Mouse (Mus musculus): Measurements from ENCODE around the gene 4931414P19Rik.
A peak's percentile ranks its signal among the peaks of the same experiment; 100 is the strongest.

Gene 4931414P19Rik

GRCm38 (mm10) chr14:54605752-54606321 is at the start of gene 4931414P19Rik:
TSS of gene 4931414P19Rik (minus strand) at chr14:54605993.
- peak; percentile 57 for DNase-seq (ENCODE audit: low spot score)

GRCm38 (mm10) chr14:54653496-54653895 is 47.7 kb upstream of the 4931414P19Rik start:
- DNase-seq (ENCODE audit: low spot score) = peak; percentile 81

- DNase-seq (ENCODE audit: low spot score) = no peak
Observed at GRCm38 (mm10) chr14:54652787-54653186, 47.0 kb upstream of the 4931414P19Rik start.

DNA sequence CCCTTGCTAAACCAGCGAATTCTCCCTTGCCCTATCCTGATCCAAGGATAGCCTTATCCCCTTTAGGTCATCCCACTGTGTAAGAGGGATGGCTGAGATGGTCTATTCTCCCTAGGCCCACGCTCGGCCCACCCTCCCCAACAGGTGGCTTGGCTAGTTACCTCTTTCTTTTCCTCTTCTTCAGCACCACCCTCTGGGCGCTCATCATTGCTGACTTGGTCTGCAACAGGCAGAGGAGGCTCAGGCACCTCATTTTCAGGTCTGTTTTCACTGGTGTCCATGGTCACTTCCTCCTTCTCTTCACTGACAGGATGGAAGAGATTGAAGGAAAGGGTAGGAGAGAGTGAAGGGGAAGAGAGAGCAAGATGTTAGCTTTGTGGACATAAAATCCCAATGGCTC is 45.8 kb upstream of the 4931414P19Rik start:
- no peak for DNase-seq (ENCODE audit: low spot score)

DNA sequence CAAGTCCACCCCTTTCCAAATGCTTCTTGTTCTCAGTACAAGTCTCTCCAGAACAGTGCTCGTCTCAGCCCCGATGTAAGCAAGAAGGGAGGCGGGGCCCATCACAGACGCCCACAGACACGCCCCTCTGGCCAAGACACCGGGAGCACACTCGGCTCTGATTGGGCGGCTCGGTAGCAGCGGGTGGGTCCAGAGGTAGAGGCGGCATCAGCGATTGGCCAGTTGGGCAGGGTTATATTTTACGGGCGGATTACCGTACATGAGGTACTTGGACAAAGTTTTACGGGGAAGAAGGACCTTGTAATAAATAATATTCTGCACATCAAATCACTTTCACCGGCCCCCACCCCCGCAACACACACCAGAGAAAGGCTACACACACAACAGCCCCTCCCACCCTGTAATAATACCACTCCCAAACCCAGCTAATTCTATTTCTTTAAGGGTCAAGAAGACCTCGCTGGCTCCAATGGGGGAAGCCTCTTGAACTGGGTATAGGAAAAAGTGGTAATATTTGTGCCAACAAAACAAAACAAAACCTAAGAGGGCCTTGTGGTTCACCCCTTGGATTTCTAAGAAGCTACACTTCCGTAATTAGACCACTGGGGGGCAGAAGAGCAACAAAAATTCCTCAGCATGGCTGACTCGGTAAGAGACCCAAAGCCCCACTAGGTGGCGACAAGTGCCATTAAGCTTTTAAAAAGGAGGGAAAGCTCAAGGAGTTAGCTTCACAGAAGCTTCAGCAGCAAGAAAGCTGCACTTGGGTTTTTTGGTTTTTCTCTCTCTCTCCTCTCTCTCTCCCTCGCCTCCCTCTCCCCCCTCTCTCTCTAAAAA is 45.0 kb upstream of the 4931414P19Rik start:
- DNase-seq (ENCODE audit: low spot score) = peak; percentile 85

DNA sequence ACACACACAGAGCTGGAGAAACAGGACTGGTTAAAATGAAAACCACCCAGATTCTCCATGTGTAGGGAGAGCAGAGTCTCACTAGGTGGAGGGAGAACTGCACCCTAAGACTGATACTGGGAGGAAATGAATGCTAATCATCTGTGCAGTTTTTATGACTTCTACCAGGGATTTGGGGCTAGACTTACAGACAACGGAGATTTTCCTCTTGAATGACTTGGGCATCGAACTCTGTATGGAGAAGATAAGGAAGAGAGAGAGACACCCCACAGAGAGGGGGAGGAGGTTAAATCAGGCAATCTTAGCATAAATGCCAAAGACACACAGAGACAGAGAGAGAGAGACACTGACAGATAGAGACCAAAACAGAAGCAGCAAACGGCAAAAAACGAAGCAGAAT is 42.1 kb upstream of the 4931414P19Rik start:
- no peak for DNase-seq (ENCODE audit: low spot score)

- DNase-seq (ENCODE audit: low spot score) = no peak
Observed at GRCm38 (mm10) chr14:54646898-54647636, 41.3 kb upstream of the 4931414P19Rik start.

- no peak for DNase-seq (ENCODE audit: low spot score)
Observed at GRCm38 (mm10) chr14:54646455-54646854, 40.7 kb upstream of the 4931414P19Rik start.

GRCm38 (mm10) chr14:54644294-54644693 is 38.5 kb upstream of the 4931414P19Rik start:
- no peak for DNase-seq (ENCODE audit: low spot score)

DNA sequence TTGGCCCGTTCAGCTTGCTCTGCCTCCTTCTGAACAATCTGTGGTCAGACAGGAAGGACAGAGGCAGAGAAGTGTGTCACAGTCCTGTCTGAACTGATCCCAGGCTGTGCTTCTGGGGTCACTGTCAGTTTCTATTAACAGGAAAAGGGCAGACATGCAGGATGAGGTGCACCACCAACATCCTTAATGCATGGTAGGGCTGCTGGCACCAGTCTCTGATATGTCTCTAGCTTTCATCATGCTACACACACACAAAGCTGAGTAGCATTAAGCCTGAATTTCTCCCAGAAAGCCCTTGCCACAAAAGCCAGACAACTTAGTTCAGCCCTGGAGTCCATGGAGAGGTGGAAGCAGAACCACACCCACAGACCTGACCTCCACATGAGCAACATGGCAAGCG is 37.2 kb upstream of the 4931414P19Rik start:
- DNase-seq (ENCODE audit: low spot score) = no peak

- no peak for DNase-seq (ENCODE audit: low spot score)
Observed at GRCm38 (mm10) chr14:54642224-54642944, 36.6 kb upstream of the 4931414P19Rik start.

GRCm38 (mm10) chr14:54641305-54641969 is 35.6 kb upstream of the 4931414P19Rik start, which contains the start of gene Cdh24:
TSS of gene Cdh24 (minus strand) at chr14:54641364.
- peak; percentile 88 for DNase-seq (ENCODE audit: low spot score)

DNA sequence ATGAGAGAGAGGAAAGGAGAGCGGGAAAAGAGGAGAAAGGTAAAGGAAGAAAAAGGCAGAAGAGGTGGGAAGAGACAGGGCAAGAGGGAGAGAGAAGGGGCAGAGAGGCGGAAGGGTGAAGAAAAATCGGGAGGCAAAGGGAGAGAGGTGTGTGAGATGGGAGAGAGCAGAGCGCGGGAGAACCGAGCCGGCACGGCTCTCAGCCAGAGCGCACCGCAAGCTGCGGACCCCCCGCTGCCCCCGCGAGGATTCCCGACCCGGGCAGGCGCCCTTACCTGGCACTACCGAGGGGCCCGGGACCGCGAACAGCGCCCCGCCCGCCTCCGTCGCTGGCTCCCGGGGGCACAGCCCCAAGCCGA is 35.1 kb upstream of the 4931414P19Rik start, which contains the start of gene Gm17606:
Gene Gm17606, plus strand, starts transcription at position 7 of the 359 bp plus-strand sequence.
- no peak for DNase-seq (ENCODE audit: low spot score)

DNA sequence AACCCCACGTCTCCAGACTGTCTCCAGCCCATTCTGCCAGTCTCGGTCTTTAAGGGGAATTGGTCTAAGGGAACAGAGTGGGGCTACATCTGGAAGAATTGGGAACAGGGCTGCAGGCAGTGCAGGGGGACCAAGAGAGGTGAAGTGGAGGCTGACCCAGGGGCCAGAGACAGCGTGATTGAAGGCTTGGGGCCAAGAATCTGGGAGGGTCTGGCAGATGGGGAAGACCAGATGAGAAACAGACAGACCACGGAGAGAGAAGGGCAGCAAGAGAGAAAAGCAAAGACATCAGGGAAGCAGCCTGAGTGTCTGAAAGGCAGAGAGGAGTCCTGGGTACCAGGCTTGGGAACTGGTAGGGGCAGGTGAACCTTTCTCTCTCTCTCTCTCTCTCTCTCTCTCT is 34.3 kb upstream of the 4931414P19Rik start:
- DNase-seq (ENCODE audit: low spot score) = no peak

DNA sequence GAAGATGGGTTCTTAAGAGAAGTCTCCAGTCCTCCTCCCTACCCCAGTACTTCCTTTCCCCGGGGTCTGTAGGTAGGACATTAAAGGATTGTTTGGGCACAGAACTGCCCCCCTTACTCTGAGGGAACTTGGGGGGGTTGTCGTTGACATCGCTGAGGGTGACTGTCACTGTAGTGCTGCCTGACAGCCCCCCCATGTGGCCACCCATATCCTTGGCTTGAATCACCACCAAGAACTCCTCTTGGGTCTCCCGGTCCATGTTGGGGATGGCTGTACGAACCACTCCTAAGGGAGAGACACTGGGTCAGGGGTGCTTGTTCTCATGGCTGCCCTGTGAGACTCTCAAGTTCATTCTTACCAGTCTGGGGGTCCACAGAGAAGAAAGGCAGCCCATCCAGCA is 32.4 kb upstream of the 4931414P19Rik start:
- no peak for DNase-seq (ENCODE audit: low spot score)

- DNase-seq (ENCODE audit: low spot score) = peak; percentile 57
Observed at GRCm38 (mm10) chr14:54636954-54637353, 31.2 kb upstream of the 4931414P19Rik start.

- DNase-seq (ENCODE audit: low spot score) = no peak
Observed at GRCm38 (mm10) chr14:54634182-54634581, 28.4 kb upstream of the 4931414P19Rik start.

- no peak for DNase-seq (ENCODE audit: low spot score)
Observed at GRCm38 (mm10) chr14:54632252-54632651, 26.5 kb upstream of the 4931414P19Rik start.

DNA sequence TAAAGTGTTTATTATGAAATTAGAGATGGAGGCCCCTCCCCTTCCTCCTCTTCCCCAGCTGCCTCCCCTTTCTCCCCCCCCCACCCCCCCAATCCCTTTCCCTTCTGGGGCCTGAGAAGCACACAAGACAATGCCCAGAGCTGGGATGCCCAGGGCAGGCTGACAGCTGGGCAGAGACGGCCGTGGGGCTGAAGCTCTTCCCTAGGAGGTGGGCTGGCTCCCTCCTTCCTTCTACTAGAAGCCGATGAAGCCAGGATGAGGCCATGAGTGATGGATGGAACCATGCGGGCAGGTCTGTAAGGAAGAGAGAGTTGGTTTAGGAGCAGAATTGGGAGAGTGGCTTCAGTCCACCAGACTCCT is 25.4 kb upstream of the 4931414P19Rik start:
- DNase-seq (ENCODE audit: low spot score) = no peak

DNA sequence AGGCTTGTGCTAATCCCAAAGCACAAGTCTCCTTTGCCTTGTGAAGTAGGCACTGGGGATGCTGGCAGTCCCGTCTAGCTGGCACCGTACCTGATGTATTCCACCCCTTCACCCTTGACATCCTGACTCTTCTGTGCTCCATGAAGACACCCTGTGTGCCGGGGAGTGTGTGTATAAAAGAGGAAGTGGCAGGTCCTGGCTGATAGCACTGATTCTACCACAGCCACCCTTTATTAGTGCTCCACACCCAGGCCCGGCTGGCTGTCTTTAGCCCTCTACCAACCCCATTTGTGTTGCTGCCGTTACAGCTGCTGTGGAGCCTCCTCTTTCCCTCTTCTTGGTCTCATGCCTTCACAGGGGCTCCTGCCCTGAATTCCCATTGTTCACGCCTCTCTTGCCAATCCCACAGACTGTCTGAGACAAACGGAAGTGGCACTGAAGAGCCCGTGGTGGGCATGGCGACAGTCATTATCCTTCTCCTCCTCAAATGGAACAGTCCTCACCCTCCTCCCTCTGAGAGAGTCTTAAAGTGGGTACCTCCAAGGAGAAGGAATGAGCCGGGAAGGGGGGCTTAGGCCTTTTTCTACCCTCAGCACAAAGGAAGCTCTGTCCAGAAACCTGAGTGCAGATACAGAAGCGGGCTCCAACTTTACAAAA is 24.9 kb upstream of the 4931414P19Rik start:
- no peak for DNase-seq (ENCODE audit: low spot score)

- no peak for DNase-seq (ENCODE audit: low spot score)
Observed at GRCm38 (mm10) chr14:54629797-54630196, 24.0 kb upstream of the 4931414P19Rik start.
